Mouse (Mus musculus) embryonic facial prominence, embryonic 10.5 days (tissue): ENCODE measurements around the gene Tmcc3. TPM values are rescaled to one million over a fixed set of nuclear protein-coding genes. Genes with fewer than 3 reads are reported as not detected.
A peak's percentile ranks its signal among the peaks of the same experiment; 100 is the strongest.

Experiments
- DNase-seq: peaks from one replicate; pipeline ENCODE4 v3.0.0-alpha.2; 2017; ENCODE audit warnings: low spot score
- H3K27ac ChIP-seq: fragments of 300-500 bp; sonication (generic); replicated peaks from 2 replicates; pipeline ENCODE4 v1.5.1; 2016; ENCODE audit warnings: mild to moderate bottlenecking
- H3K27me3 ChIP-seq: fragments of 300-500 bp; sonication (generic); replicated peaks from 2 replicates; pipeline ENCODE4 v1.6.1; 2016; ENCODE audit warnings: low read depth, mild to moderate bottlenecking; ENCODE audit not compliant: poor library complexity, severe bottlenecking
- H3K36me3 ChIP-seq: fragments of 300-500 bp; sonication (generic); replicated peaks from 2 replicates; pipeline ENCODE4 v1.6.1; 2016; ENCODE audit warnings: mild to moderate bottlenecking, moderate library complexity
- H3K4me1 ChIP-seq: fragments of 300-500 bp; sonication (generic); 2 replicates; pipeline ENCODE4 v1.6.1; 2016
- H3K4me3 ChIP-seq: fragments of 300-500 bp; sonication (generic); 2 replicates; pipeline ENCODE4 v1.5.1; 2016; ENCODE audit warnings: mild to moderate bottlenecking, moderate library complexity
- H3K9me3 ChIP-seq: fragments of 300-500 bp; sonication (generic); 2 replicates; pipeline ENCODE4 v1.6.1; 2016; ENCODE audit warnings: mild to moderate bottlenecking
- WGBS: fragments of 180-500 bp; shearing (Covaris S2); methylation state at CpG from one replicate; pipeline ENCODE4 v1.1.7; 2016; 5-methylcytosine and 5-hydroxymethylcytosine counted together
- polyA plus RNA-seq: library from polyadenylated mRNA; unstranded; fragments of >200 nt; fragmentation: Nextera tagmentation; extraction: Ambion mirVana; gene quantifications from 2 replicates; pipeline ENCODE4 v1.2.1, GENCODE M21; 2016

Tmcc3 gene
- polyA plus RNA-seq, 1 experiment from 2014 or later, result 3.2 TPM

DNA sequence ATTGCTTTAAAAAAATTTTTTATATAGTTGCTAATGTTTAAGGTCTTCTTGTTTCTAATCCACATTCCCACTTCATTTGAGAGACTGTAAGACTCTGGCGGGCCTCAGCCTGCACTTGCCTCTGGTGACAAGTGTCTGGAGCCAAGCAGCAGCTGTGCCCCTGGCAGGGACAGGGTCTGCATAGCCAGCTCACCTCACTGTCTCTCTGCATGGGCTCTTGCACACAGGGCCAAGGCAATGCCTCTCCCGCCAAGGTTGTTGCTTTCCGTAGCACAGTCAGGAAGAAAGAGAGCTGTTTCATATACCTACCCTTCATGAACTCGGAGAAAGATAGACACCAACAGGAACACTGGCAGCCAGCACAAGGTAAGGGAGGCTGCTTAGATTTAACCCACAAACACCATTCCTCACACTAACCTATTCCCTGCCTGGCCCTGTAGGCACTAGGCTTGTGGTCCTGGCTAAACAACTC lies 300.3 kb downstream of the Tmcc3 start:
- no peak overlapping the region for H3K4me3 ChIP-seq
- no peak overlapping the region for H3K27ac ChIP-seq
- H3K27me3 ChIP-seq, result no peaks in the 10 kb centered on the region; the same call in 1 of the 2 replicates
- no peak for DNase-seq
- H3K9me3 ChIP-seq, result no peaks in the 10 kb centered on the region
- no peaks in the 10 kb centered on the region for H3K4me1 ChIP-seq
- WGBS, result 85% methylated on average over 4 of the region's 4 CpGs
- no peaks in the 10 kb centered on the region for H3K36me3 ChIP-seq

DNA sequence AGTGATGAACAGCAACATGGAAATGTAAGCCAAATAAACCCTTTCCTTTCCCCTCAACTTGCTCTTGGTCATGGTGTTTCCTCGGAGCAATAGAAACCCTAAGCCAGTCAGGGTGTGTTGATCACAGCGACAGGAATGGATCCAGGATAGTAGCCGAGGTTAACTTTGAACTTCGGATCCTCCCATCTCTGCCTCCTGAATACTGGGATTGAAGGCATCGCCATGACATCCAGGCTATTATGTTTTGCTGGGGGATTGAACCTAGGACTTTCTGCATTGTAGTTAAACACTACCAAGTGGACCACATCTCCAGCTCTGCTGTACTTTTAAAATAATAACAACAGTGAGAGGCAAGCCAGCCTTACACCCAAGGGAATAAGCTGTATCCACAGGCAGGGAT lies 307.8 kb downstream of the Tmcc3 start:
- H3K27ac ChIP-seq, result no peak overlapping the region
- WGBS, result 90% methylated on average over 5 of the region's 5 CpGs
- peaks cover 30% of the 10 kb centered on the region for H3K4me1 ChIP-seq
- H3K36me3 ChIP-seq, result no peaks in the 10 kb centered on the region
- no peaks in the 10 kb centered on the region for H3K9me3 ChIP-seq
- no peak for DNase-seq
- H3K27me3 ChIP-seq, result peaks cover 31% of the 10 kb centered on the region
- no peak overlapping the region for H3K4me3 ChIP-seq

DNA sequence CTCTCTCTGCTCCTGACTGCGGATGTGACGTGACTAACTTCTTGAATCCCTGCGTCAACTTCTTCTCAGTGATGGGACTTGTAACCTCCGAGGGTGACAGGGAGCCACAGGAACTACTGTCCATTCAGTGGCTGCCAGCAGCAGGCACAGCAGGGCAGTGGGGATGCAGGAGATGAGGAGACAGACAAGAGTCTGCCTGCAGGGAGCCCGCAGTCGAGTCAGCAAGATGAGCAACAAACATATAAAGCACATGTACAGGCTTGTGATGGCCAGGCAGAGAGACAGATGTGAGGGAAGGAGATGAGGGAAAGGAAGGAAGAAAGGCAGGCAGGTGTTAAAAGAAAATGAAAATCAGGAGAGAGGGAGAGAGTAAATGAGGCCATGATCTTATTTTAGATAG lies 308.8 kb downstream of the Tmcc3 start:
- H3K36me3 ChIP-seq, result no peaks in the 10 kb centered on the region
- peaks cover 35% of the 10 kb centered on the region for H3K27me3 ChIP-seq
- H3K9me3 ChIP-seq, result no peaks in the 10 kb centered on the region
- H3K4me3 ChIP-seq, result no peak overlapping the region
- no peak for DNase-seq
- no peak overlapping the region; the same call in 1 of the 2 replicates for H3K27ac ChIP-seq
- WGBS, result 51% methylated on average over 6 of the region's 6 CpGs
- H3K4me1 ChIP-seq, result peaks cover 30% of the 10 kb centered on the region

DNA sequence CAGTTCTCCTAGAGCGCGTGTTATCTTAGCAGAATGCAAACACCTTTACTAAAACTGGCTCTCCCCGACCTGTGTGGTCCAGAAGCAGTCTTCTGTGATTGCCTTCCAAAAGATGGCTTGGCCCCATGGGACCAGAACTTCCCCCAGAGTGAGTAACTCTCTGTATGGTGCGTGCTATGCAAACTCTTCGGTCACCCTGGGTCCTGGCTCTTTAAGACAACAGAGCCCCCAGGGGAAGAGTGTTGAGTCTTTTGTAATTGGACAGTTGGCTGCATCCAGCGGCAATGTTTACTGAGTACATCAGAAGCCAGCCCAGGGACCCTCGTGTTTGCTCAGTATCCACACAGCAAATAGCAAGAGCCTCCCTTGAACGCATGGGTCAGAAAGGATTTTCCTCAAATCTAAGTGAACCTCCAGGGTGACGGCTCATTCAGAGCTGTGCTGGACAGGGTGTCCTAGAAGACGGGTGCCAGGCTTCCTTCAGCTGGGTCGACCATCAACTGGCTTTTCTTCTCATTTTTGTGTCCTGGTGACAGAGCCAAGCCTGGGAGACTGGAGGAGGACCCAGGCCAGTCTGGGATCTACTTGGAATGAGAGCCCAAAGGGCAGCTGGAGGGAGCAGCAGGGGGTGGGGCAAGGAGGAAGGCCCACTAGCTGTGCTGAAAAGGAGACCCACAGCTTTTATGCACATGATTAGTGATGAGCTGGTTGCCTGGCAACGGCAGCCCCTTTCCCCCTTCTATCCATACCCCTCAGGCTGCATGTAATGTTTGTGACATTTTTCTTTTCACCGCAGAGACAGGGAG lies 309.9 kb downstream of the Tmcc3 start:
- DNase-seq, result peak; percentile 59
- H3K9me3 ChIP-seq, result no peaks in the 10 kb centered on the region
- H3K36me3 ChIP-seq, result no peaks in the 10 kb centered on the region
- WGBS, result 5% methylated on average over 13 of the region's 13 CpGs
- H3K27me3 ChIP-seq, result peaks cover 44% of the 10 kb centered on the region
- H3K4me1 ChIP-seq, result peaks cover 30% of the 10 kb centered on the region
- peak overlapping the region; percentile 30 for H3K4me3 ChIP-seq
- H3K27ac ChIP-seq, result peak overlapping the region; percentile 26; the same call in 1 of the 2 replicates

DNA sequence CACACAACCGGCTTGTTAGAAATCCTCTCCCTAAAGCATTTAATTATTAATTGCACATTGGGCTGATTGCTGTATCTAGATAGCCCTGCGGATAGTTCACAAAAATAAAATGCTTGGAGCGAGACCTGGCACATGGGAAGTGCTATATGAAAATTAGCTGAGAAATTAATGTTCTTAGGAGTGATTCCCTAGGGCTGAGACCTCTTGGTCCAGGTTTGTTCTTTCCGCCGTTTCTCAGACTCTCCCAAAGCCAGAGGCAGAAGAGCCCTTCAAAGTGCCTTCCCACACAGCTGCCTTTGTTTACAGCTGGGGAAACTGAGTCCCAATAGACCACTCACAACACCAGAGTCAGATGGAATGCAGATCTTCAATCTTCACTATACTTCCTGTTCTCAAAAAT lies 310.5 kb downstream of the Tmcc3 start:
- Histone ChIP-seq H3K9me3 (no peaks in the 10 kb centered on the region), H3K27ac (no peak overlapping the region), H3K4me1 (peaks cover 30% of the 10 kb centered on the region), H3K36me3 (no peaks in the 10 kb centered on the region), H3K4me3 (no peak overlapping the region), H3K27me3 (peaks cover 44% of the 10 kb centered on the region)
- no peak for DNase-seq
- 31% methylated on average over 5 of the region's 5 CpGs for WGBS

DNA sequence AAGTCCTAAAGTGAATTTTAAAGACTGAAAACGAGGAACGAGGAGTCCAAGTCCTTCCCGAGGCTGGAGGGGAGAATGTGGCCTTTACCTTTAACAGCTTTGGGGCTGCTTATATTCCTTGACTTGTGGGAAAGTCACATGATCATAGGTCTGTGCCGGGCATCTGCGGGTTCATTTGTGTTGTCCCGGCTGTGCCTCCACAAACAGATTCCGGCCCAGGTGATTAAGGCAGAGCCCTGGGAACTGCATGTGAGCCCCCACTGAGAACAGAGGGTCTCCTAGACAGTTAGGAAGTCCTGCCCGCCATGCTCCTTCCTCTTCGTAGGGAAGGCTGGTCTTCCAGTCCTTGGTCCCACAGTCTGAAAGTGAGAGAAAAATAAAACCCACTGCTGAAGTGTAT lies 311.1 kb downstream of the Tmcc3 start:
- Histone ChIP-seq H3K4me3 (no peak overlapping the region), H3K9me3 (no peaks in the 10 kb centered on the region), H3K27ac (peak overlapping the region; percentile 67), H3K36me3 (no peaks in the 10 kb centered on the region), H3K4me1 (peaks cover 30% of the 10 kb centered on the region), H3K27me3 (peaks cover 44% of the 10 kb centered on the region)
- 38% methylated on average over 9 of the region's 9 CpGs for WGBS
- peak; percentile 16 for DNase-seq

DNA sequence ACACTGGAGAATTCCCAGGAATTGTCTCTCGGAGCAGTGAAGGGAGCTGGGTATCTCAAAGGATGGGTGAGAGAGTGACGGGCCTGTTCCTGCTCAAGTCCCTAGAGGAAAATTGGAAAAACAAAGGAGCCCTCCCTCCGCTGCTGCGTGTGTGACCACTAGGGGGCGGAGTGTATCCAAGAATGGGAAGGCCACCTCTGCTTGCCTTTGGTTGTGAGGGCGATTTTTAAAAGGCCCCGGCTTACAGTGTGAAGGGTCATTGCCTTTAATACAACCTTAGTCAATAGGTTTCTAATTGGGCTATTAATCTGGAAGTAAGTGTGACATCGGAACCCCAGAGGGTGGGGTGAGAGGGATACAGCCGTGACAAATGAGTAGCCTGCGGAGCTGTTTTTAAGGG lies 311.9 kb downstream of the Tmcc3 start:
- no peaks in the 10 kb centered on the region for H3K9me3 ChIP-seq
- H3K4me3 ChIP-seq, result no peak overlapping the region
- 5% methylated on average over 10 of the region's 10 CpGs for WGBS
- 0 out of 2 replicates have a peak overlapping the region, but pooled peaks have one; percentile 48 for H3K27ac ChIP-seq
- H3K36me3 ChIP-seq, result no peaks in the 10 kb centered on the region
- H3K27me3 ChIP-seq, result peaks cover 44% of the 10 kb centered on the region
- DNase-seq, result peak; percentile 89
- H3K4me1 ChIP-seq, result peaks cover 30% of the 10 kb centered on the region

DNA sequence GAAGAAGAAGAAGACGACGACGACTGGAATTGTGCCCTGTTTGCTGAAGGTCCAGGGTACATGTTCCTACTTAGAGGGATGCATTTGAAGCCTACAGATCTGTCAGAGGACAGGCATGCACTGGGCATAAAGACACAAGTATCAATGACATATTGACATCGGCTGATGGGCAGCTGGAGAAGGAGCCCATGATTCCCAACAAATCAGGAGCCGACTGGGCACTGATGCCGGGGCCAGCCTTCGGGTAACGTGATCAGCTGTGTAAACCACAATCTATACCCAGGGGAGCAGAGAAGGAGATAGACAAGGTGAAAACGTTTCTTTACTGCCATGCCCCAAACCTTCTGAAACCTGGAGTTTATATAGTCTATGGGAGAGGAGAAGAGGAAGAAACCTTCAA lies 313.3 kb downstream of the Tmcc3 start:
- Histone ChIP-seq H3K27me3 (peaks cover 42% of the 10 kb centered on the region), H3K27ac (no peak overlapping the region), H3K4me1 (peaks cover 30% of the 10 kb centered on the region), H3K9me3 (no peaks in the 10 kb centered on the region), H3K36me3 (no peaks in the 10 kb centered on the region), H3K4me3 (no peak overlapping the region)
- DNase-seq, result no peak
- WGBS, result 82% methylated on average over 9 of the region's 9 CpGs

DNA sequence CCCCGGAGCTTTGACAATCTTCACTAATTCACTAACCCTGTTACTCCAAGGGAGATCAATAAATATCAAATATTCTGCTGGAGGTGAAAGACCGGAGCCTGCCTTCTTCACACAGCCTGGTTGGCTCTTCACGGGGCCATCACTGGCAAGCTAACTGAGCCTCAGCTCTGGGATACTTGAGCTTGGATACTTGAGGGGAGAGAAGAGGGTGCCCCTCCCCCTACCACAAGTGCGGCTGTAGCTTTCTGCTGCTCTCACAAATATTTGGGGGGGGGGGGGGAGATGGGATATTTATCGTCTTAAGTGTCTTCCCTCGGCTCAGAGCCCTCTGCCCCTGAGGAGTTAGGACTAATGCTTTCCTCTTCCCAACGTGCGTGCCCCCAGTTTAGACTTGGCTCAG lies 313.9 kb downstream of the Tmcc3 start:
- WGBS, result 78% methylated on average over 8 of the region's 8 CpGs
- Histone ChIP-seq H3K27me3 (peaks cover 36% of the 10 kb centered on the region), H3K27ac (no peak overlapping the region), H3K9me3 (no peaks in the 10 kb centered on the region), H3K4me1 (peaks cover 28% of the 10 kb centered on the region), H3K36me3 (no peaks in the 10 kb centered on the region), H3K4me3 (no peak overlapping the region)
- DNase-seq, result no peak

DNA sequence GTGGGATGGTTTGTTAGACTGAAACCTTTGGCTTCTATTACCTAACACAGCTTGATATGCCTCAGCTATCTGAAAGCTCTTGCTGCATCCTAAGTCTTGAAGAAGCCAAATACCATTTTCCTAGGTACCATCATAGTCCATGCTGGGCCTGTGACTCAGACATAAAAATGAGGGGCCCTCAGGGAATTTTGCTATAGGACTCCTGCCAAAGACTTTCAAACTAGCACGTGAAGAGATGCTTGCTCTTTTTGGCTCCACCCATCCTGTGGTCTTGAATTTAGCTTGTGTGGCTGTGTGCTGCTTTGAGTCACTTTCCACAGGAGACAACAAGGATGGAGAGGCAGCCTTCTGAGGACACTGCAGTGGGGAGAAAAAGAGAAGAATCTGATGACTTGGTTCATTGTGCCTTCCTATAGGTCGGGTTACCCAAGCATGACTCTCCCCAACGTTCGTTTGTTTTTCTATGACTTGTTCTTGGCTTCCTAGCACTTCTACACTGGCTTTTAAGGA lies 319.1 kb downstream of the Tmcc3 start:
- Histone ChIP-seq H3K4me3 (no peak overlapping the region), H3K27me3 (peaks cover 6% of the 10 kb centered on the region), H3K9me3 (no peaks in the 10 kb centered on the region), H3K4me1 (no peaks in the 10 kb centered on the region), H3K36me3 (no peaks in the 10 kb centered on the region), H3K27ac (no peak overlapping the region)
- DNase-seq, result no peak
- WGBS, result 65% methylated on average over 4 of the region's 4 CpGs

DNA sequence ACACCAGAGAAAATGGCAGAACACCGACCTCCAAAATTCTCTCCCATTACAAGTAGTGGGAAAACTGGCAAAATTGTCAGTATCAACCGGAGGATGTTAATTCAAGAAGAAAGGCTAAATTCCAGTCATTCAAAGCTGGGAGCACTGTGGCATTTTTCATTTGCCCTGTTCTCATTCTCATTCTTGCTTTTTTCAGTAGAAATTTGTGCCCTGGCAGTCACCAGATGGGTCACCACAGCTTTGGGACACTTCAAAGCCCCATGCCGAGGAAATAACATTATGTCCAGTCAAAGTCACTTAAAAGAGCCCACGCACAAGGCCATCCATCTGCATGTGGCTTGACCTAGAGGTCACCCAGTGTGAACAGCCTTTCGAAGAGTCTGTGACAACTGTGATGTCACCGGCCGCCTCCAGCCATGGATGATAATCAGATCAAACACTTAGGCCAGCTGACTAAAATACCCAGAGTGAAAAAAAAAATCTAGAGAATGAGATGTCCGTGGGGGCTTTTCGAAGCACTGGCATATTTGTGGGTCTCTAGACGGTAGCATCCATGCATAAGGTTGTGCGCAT lies 319.9 kb downstream of the Tmcc3 start:
- Histone ChIP-seq H3K36me3 (no peaks in the 10 kb centered on the region), H3K4me3 (no peak overlapping the region), H3K9me3 (no peaks in the 10 kb centered on the region), H3K4me1 (no peaks in the 10 kb centered on the region), H3K27ac (no peak overlapping the region), H3K27me3 (no peaks in the 10 kb centered on the region)
- WGBS, result 70% methylated on average over 11 of the region's 11 CpGs
- DNase-seq, result no peak

DNA sequence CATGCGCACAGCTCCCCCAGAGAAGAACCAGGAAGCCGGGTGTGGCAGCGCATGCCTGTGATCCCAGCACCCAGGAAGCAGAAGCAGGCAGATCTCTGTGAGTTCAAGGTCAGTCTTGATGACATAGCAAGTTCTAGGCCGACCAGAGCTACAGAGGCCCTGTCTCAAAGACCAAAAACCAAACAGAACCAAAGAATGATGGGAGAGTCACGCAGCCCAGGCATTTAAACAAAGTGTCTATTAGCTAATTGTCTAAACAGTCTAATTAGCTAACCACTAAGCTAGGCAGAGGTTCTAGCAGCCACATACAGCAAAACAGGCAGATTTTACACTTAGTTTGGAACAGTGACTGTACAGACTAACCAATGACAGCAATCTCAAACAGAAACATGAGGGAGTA lies 320.5 kb downstream of the Tmcc3 start:
- Histone ChIP-seq H3K9me3 (no peaks in the 10 kb centered on the region), H3K36me3 (no peaks in the 10 kb centered on the region), H3K4me3 (no peak overlapping the region), H3K27ac (no peak overlapping the region), H3K27me3 (no peaks in the 10 kb centered on the region), H3K4me1 (no peaks in the 10 kb centered on the region)
- WGBS, result 91% methylated on average over 5 of the region's 5 CpGs
- no peak for DNase-seq

DNA sequence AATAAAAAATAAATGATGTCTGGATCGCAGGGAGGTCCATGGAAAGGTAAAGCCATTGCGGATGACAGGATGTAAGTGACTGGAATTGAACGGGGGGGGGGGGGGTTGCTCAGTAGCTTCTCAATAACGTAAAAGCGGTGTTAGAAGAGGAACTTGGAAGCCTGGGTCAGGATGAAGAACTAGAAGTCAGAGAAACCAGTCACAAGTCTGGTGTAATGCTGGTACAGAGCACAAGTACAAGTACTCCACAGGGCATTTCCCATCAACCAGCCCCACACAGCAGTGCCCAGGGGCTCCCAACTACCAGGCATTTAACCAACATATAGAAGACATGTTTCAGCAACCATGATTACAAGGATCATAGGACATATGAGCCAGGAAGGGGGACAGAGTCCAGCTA lies 326.9 kb downstream of the Tmcc3 start:
- WGBS, result 95% methylated on average over 5 of the region's 5 CpGs
- no peaks in the 10 kb centered on the region for H3K27me3 ChIP-seq
- H3K9me3 ChIP-seq, result no peaks in the 10 kb centered on the region
- DNase-seq, result no peak
- no peaks in the 10 kb centered on the region for H3K36me3 ChIP-seq
- no peaks in the 10 kb centered on the region for H3K4me1 ChIP-seq
- no peak overlapping the region for H3K4me3 ChIP-seq
- H3K27ac ChIP-seq, result no peak overlapping the region
